Mouse (Mus musculus): ENCODE results near the gene Mt3.

The Mt3 gene

GRCm38 (mm10) chr8:94186542-94186941 is 34.1 kb downstream of the Mt3 start:
- DNase-seq, result peak; percentile 91 to 93

- no peak for DNase-seq
Observed at GRCm38 (mm10) chr8:94187290-94188002, 35.0 kb downstream of the Mt3 start.

GRCm38 (mm10) chr8:94189275-94190031 is 37.0 kb downstream of the Mt3 start:
- peak in 1 of 2 experiments; percentile 63 for DNase-seq

- DNase-seq, result peak; percentile 91 to 93
Observed at GRCm38 (mm10) chr8:94191101-94191691, 38.8 kb downstream of the Mt3 start.

- peak in 1 of 2 experiments; percentile 56 for DNase-seq
Observed at GRCm38 (mm10) chr8:94192926-94193325, 40.5 kb downstream of the Mt3 start.

GRCm38 (mm10) chr8:94194591-94195223 is 42.3 kb downstream of the Mt3 start:
- no peak for DNase-seq

GRCm38 (mm10) chr8:94199202-94199869 is 46.9 kb downstream of the Mt3 start:
- peak in 1 of 2 experiments; percentile 69 for DNase-seq
